Mouse (Mus musculus): ENCODE data around the gene Spata48. TPM values are rescaled to one million over a fixed set of nuclear protein-coding genes. Genes with fewer than 3 reads are reported as not detected.
A peak's percentile ranks its signal among the peaks of the same experiment; 100 is the strongest.

The Spata48 gene
- polyA plus RNA-seq (2015; fragmentation: Nextera tagmentation; extraction: Ambion mirVana) = 0.33 and 0.62 TPM in 2 replicates

GRCm38 (mm10) chr11:11461635-11462560 is at the start of gene Spata48, which contains the start of gene Zpbp:
Gene Spata48, plus strand, starts transcription at chr11:11462094.
Gene Zpbp, minus strand, starts transcription at chr11:11462408.
- Histone ChIP-seq H3K9ac (peak within 1 kb of the TSS; percentile 82), H3K4me2 (peak within 1 kb of the TSS; percentile 92), H3K4me1 (replicated peaks) (peaks cover 14% of the 10 kb centered on the region), H3K27me3 (no peaks in the 10 kb centered on the region), H3K27ac (replicated peaks) (peak within 1 kb of the TSS; percentile 82), H3K36me3 (replicated peaks) (no peaks in the 10 kb centered on the region), H3K9me3 (replicated peaks) (no peaks in the 10 kb centered on the region), H3K4me3 (replicated peaks) (peak within 1 kb of the TSS; percentile 88)
- ATAC-seq (ENCODE audit: insufficient read depth) = peak; percentile 98
- 2% methylated on average over 66 of the region's 66 CpGs for WGBS (ENCODE audit: insufficient replicate concordance)

GRCm38 (mm10) chr11:11414188-11414587 is 47.7 kb upstream of the Spata48 start:
- WGBS (ENCODE audit: insufficient replicate concordance) = 53% methylated on average over 5 of the region's 5 CpGs
- H3K27ac ChIP-seq (replicated peaks) = no peak overlapping the region
- no peak overlapping the region for H3K4me2 ChIP-seq
- H3K36me3 ChIP-seq (replicated peaks) = no peaks in the 10 kb centered on the region
- no peak overlapping the region for H3K9ac ChIP-seq
- no peak overlapping the region for H3K4me3 ChIP-seq (replicated peaks)
- no peaks in the 10 kb centered on the region for H3K27me3 ChIP-seq
- no peak for ATAC-seq (ENCODE audit: insufficient read depth)
- no peaks in the 10 kb centered on the region for H3K9me3 ChIP-seq (replicated peaks)
- H3K4me1 ChIP-seq (replicated peaks) = no peaks in the 10 kb centered on the region

- WGBS (ENCODE audit: insufficient replicate concordance) = 22% methylated on average over 2 of the region's 2 CpGs
- no peaks in the 10 kb centered on the region for H3K9me3 ChIP-seq (replicated peaks)
- no peak overlapping the region for H3K4me3 ChIP-seq (replicated peaks)
- H3K9ac ChIP-seq = no peak overlapping the region
- no peaks in the 10 kb centered on the region for H3K27me3 ChIP-seq
- no peak for ATAC-seq (ENCODE audit: insufficient read depth)
- no peak overlapping the region for H3K27ac ChIP-seq (replicated peaks)
- H3K4me1 ChIP-seq (replicated peaks) = no peaks in the 10 kb centered on the region
- no peak overlapping the region for H3K4me2 ChIP-seq
- H3K36me3 ChIP-seq (replicated peaks) = no peaks in the 10 kb centered on the region
Observed at GRCm38 (mm10) chr11:11417356-11417755, 44.5 kb upstream of the Spata48 start.

- Histone ChIP-seq H3K9me3 (replicated peaks) (no peaks in the 10 kb centered on the region), H3K4me2 (no peak overlapping the region), H3K27ac (replicated peaks) (no peak overlapping the region), H3K27me3 (no peaks in the 10 kb centered on the region), H3K36me3 (replicated peaks) (no peaks in the 10 kb centered on the region), H3K4me3 (replicated peaks) (no peak overlapping the region), H3K4me1 (replicated peaks) (no peaks in the 10 kb centered on the region), H3K9ac (no peak overlapping the region)
- ATAC-seq (ENCODE audit: insufficient read depth) = no peak
- WGBS (ENCODE audit: insufficient replicate concordance) = 19% methylated on average over 2 of the region's 2 CpGs
Observed at GRCm38 (mm10) chr11:11455037-11455436, 6.9 kb upstream of the Spata48 start.

GRCm38 (mm10) chr11:11462561-11462890 is 632 bp downstream of the Spata48 start:
- Histone ChIP-seq H3K36me3 (replicated peaks) (no peaks in the 10 kb centered on the region), H3K27me3 (no peaks in the 10 kb centered on the region), H3K4me3 (replicated peaks) (peak overlapping the region; percentile 88), H3K4me1 (replicated peaks) (peaks cover 14% of the 10 kb centered on the region), H3K4me2 (peak overlapping the region; percentile 92), H3K9ac (peak overlapping the region; percentile 82), H3K27ac (replicated peaks) (peak overlapping the region; percentile 82; the same call in 1 of the 2 replicates), H3K9me3 (replicated peaks) (no peaks in the 10 kb centered on the region)
- WGBS (ENCODE audit: insufficient replicate concordance) = 66% methylated on average over 5 of the region's 5 CpGs
- ATAC-seq (ENCODE audit: insufficient read depth) = no peak

DNA sequence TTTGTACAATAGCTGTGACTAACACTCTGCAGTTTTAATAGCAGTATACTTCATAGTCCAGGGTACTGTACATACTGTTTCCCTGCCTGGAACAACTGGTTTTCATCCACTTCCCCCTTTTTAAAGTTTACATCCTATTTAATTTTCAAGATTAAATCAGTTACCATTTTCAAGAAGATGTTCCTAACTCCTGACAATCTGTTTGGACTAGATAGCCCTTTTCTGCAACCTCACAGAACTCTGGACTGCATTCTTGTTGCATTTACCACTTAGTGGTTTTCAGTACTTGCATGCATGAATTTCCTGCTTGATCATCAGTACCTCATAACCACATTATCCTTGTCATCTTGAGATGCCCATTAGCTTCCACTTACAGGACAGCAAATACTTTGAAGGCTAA is 7.0 kb downstream of the Spata48 start:
- H3K36me3 ChIP-seq (replicated peaks) = no peaks in the 10 kb centered on the region
- H3K27me3 ChIP-seq = no peaks in the 10 kb centered on the region; the same call in 1 of the 2 replicates
- no peak overlapping the region for H3K9ac ChIP-seq
- no peak overlapping the region for H3K4me2 ChIP-seq
- no peaks in the 10 kb centered on the region for H3K9me3 ChIP-seq (replicated peaks)
- no peak overlapping the region for H3K4me3 ChIP-seq (replicated peaks)
- no peak overlapping the region for H3K27ac ChIP-seq (replicated peaks)
- ATAC-seq (ENCODE audit: insufficient read depth) = no peak
- H3K4me1 ChIP-seq (replicated peaks) = no peaks in the 10 kb centered on the region

- ATAC-seq (ENCODE audit: insufficient read depth) = no peak
Observed at GRCm38 (mm10) chr11:11484378-11484777, 22.5 kb downstream of the Spata48 start.

DNA sequence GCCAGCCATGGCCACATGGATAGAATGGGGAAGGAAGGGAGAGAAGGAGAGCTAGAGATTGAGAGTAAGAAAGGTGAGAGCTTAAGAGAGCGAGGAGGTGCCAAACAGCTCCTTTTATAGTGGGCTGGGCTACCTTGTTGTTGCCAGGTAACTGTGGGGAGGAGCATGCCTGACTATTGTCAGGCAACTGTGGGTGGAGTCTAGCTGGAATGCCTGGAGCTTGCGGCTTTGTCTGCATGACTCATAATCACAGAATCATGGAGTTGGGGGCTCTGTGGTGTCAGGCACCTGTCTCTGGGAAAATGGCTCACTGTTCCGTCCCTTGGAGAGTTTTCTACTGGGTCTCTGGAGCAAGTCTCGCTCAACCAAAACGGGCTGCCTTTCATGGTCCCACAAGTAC is 30.1 kb downstream of the Spata48 start:
- Histone ChIP-seq H3K4me3 (replicated peaks) (no peak overlapping the region), H3K9me3 (replicated peaks) (no peaks in the 10 kb centered on the region), H3K27me3 (no peaks in the 10 kb centered on the region), H3K4me1 (replicated peaks) (no peaks in the 10 kb centered on the region), H3K9ac (no peak overlapping the region), H3K36me3 (replicated peaks) (no peaks in the 10 kb centered on the region), H3K27ac (replicated peaks) (no peak overlapping the region), H3K4me2 (no peak overlapping the region)
- 72% methylated on average over 5 of the region's 5 CpGs for WGBS (ENCODE audit: insufficient replicate concordance)
- no peak for ATAC-seq (ENCODE audit: insufficient read depth)

More at GRCm38 (mm10) chr11:11484378-11484777, 22.5 kb downstream of the Spata48 start:
- Histone ChIP-seq H3K9me3 (replicated peaks) (no peaks in the 10 kb centered on the region), H3K36me3 (replicated peaks) (no peaks in the 10 kb centered on the region), H3K4me3 (replicated peaks) (no peak overlapping the region), H3K9ac (no peak overlapping the region), H3K4me1 (replicated peaks) (no peaks in the 10 kb centered on the region), H3K4me2 (no peak overlapping the region), H3K27ac (replicated peaks) (no peak overlapping the region), H3K27me3 (no peaks in the 10 kb centered on the region)
- 28% methylated on average over 8 of the region's 8 CpGs for WGBS (ENCODE audit: insufficient replicate concordance)

DNA sequence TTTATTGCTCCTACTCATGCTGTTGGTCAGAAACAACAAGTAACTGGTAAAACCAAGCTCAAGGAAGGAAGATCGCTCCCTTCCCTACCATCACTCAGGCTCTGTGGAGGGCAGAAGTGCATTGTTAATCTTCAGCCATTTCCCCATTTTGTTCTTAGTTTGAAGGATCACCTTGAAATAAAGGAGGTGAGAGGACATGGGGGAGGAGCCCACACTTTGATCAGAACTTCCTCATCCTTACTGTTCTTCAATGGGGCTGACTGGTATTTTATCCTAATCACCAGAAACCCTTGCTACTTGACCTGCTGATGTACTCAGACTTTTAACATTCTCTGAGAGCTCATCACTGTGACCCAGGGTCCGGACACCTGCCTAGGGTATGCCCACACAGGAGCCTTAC is 33.8 kb downstream of the Spata48 start:
- Histone ChIP-seq H3K27ac (replicated peaks) (no peak overlapping the region), H3K9ac (no peak overlapping the region), H3K27me3 (no peaks in the 10 kb centered on the region), H3K9me3 (replicated peaks) (no peaks in the 10 kb centered on the region), H3K4me1 (replicated peaks) (no peaks in the 10 kb centered on the region), H3K36me3 (replicated peaks) (no peaks in the 10 kb centered on the region), H3K4me3 (replicated peaks) (no peak overlapping the region), H3K4me2 (no peak overlapping the region)
- ATAC-seq (ENCODE audit: insufficient read depth) = no peak
- 69% methylated on average over 2 of the region's 2 CpGs for WGBS (ENCODE audit: insufficient replicate concordance)

DNA sequence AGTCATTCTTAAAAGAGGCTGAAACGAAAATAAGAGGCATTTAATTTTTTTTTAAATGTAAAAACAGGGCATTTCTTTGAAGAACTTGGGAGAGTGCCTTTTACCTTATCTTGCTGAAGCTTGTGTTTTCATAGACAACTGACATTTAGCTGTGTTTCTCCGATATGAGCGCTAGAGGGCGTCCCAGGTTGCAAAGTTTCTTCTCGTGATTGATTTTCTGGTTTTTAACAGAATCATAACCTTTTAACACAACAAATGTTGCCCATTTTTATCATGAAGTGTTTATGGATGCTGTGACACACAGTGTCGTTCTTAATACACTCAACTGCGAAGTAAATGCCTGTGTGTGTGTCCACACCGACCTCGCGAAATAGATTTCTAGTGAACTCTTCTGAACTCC is 38.0 kb downstream of the Spata48 start:
- H3K4me2 ChIP-seq = no peak overlapping the region
- no peaks in the 10 kb centered on the region for H3K4me1 ChIP-seq (replicated peaks)
- no peaks in the 10 kb centered on the region for H3K9me3 ChIP-seq (replicated peaks)
- no peaks in the 10 kb centered on the region for H3K36me3 ChIP-seq (replicated peaks)
- H3K27ac ChIP-seq (replicated peaks) = no peak overlapping the region
- H3K9ac ChIP-seq = no peak overlapping the region
- H3K27me3 ChIP-seq = no peaks in the 10 kb centered on the region
- ATAC-seq (ENCODE audit: insufficient read depth) = no peak
- 18% methylated on average over 10 of the region's 10 CpGs for WGBS (ENCODE audit: insufficient replicate concordance)
- no peak overlapping the region for H3K4me3 ChIP-seq (replicated peaks)

DNA sequence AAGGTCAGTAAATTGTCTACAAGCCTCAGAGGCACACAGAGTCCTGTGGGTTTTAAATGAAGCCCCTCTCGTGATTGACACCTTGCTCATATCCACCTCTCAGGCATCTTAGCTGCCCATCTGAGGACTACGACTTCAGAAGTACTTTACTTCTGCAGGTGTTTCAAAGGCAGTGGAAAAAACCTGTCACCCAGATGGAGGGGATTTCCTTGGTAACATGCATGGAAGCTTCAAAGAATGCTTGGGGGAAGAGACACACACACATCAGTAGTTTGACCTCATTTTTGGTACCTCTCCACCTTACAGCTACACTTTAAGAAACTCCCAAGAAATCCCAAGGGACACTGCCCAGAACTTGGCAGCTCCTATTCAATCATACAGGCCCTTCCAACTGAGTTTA is 44.3 kb downstream of the Spata48 start:
- Histone ChIP-seq H3K4me3 (replicated peaks) (no peak overlapping the region), H3K27me3 (no peaks in the 10 kb centered on the region), H3K9ac (no peak overlapping the region), H3K27ac (replicated peaks) (no peak overlapping the region), H3K4me1 (replicated peaks) (no peaks in the 10 kb centered on the region), H3K36me3 (replicated peaks) (no peaks in the 10 kb centered on the region), H3K4me2 (no peak overlapping the region), H3K9me3 (replicated peaks) (no peaks in the 10 kb centered on the region)
- 62% methylated on average over 2 of the region's 2 CpGs for WGBS (ENCODE audit: insufficient replicate concordance)
- no peak for ATAC-seq (ENCODE audit: insufficient read depth)
